Mouse (Mus musculus) midbrain, embryonic 13.5 days (tissue): ENCODE results near the gene Unc119. TPM values are rescaled to one million over a fixed set of nuclear protein-coding genes. Genes with fewer than 3 reads are reported as not detected.

Source experiments
- ATAC-seq: fragments of 200-750 bp; cut with Nextera tagmentation; 2 replicates; pipeline ENCODE4 v1.8.0; 2017; ENCODE audit warnings: mild to moderate bottlenecking, moderate TSS enrichment, moderate library complexity
- H3K27ac ChIP-seq: fragments of 300-500 bp; sonication (generic); 2 replicates; pipeline ENCODE4 v1.5.1; 2015; ENCODE audit warnings: inconsistent platforms, mild to moderate bottlenecking, moderate library complexity
- H3K27me3 ChIP-seq: fragments of 300-500 bp; sonication (generic); 2 replicates; pipeline ENCODE4 v1.6.1; 2015; ENCODE audit warnings: mild to moderate bottlenecking, inconsistent platforms
- H3K36me3 ChIP-seq: fragments of 300-500 bp; sonication (generic); 2 replicates; pipeline ENCODE4 v1.6.1; 2015; ENCODE audit warnings: mild to moderate bottlenecking, inconsistent platforms
- H3K4me1 ChIP-seq: fragments of 300-500 bp; sonication (generic); replicated peaks from 2 replicates; pipeline ENCODE4 v1.6.1; 2015; ENCODE audit warnings: inconsistent platforms
- H3K4me2 ChIP-seq: fragments of 300-500 bp; sonication (generic); replicated peaks from 2 replicates; pipeline ENCODE4 v1.6.1; 2015; ENCODE audit warnings: moderate library complexity, mild to moderate bottlenecking, inconsistent platforms
- H3K4me3 ChIP-seq: fragments of 300-500 bp; sonication (generic); replicated peaks from 2 replicates; pipeline ENCODE4 v1.5.1; 2015; ENCODE audit warnings: mild to moderate bottlenecking, inconsistent platforms
- H3K9ac ChIP-seq: fragments of 300-500 bp; sonication (generic); replicated peaks from 2 replicates; pipeline ENCODE4 v1.6.1; 2015; ENCODE audit warnings: mild to moderate bottlenecking, inconsistent platforms
- H3K9me3 ChIP-seq: fragments of 300-500 bp; sonication (generic); 2 replicates; pipeline ENCODE4 v1.6.1; 2016; ENCODE audit warnings: mild to moderate bottlenecking, inconsistent platforms
- WGBS: fragments of 180-500 bp; shearing (Covaris S2); methylation state at CpG from one replicate; pipeline ENCODE4 v1.1.7; 2015; 5-methylcytosine and 5-hydroxymethylcytosine counted together
- polyA plus RNA-seq: library from polyadenylated mRNA; unstranded; fragments of >200 nt; fragmentation: Nextera tagmentation; extraction: Ambion mirVana; gene quantifications from 2 replicates; pipeline ENCODE4 v1.2.1, GENCODE M21; 2015

Unc119 gene
- polyA plus RNA-seq, 1 experiment from 2014 or later = 75.4 TPM

- Histone ChIP-seq H3K4me3 (peak overlapping the region; percentile 27; the same call in 1 of the 2 replicates), H3K4me2 (peak overlapping the region; percentile 42), H3K9me3 (no peaks in the 10 kb centered on the region), H3K4me1 (no peaks in the 10 kb centered on the region; the same call in 1 of the 2 replicates), H3K27ac (no peak overlapping the region), H3K36me3 (no peaks in the 10 kb centered on the region), H3K27me3 (no peaks in the 10 kb centered on the region), H3K9ac (no peak overlapping the region)
- WGBS = 16% methylated on average over 13 of the region's 13 CpGs
- ATAC-seq = peak; percentile 72
Observed at GRCm38 (mm10) chr11:78360125-78360788, 17.0 kb downstream of the Unc119 start.

- H3K4me1 ChIP-seq = no peaks in the 10 kb centered on the region; the same call in 1 of the 2 replicates
- H3K27ac ChIP-seq = no peak overlapping the region
- no peaks in the 10 kb centered on the region for H3K9me3 ChIP-seq
- no peak overlapping the region for H3K4me3 ChIP-seq
- WGBS = 58% methylated on average over 2 of the region's 2 CpGs
- H3K36me3 ChIP-seq = no peaks in the 10 kb centered on the region
- peak; percentile 22 for ATAC-seq
- peak overlapping the region; percentile 42 for H3K4me2 ChIP-seq
- H3K27me3 ChIP-seq = no peaks in the 10 kb centered on the region
- H3K9ac ChIP-seq = no peak overlapping the region
Observed at GRCm38 (mm10) chr11:78360789-78361131, 17.5 kb downstream of the Unc119 start.

- no peak overlapping the region for H3K4me2 ChIP-seq
- H3K27me3 ChIP-seq = no peaks in the 10 kb centered on the region
- H3K36me3 ChIP-seq = no peaks in the 10 kb centered on the region
- WGBS = 89% methylated on average over 13 of the region's 13 CpGs
- ATAC-seq = no peak
- H3K9ac ChIP-seq = no peak overlapping the region
- no peaks in the 10 kb centered on the region for H3K9me3 ChIP-seq
- H3K4me3 ChIP-seq = no peak overlapping the region
- H3K4me1 ChIP-seq = no peaks in the 10 kb centered on the region; the same call in 1 of the 2 replicates
- no peak overlapping the region for H3K27ac ChIP-seq
Observed at GRCm38 (mm10) chr11:78363309-78364007, 20.2 kb downstream of the Unc119 start.

GRCm38 (mm10) chr11:78364103-78364502 lies 20.8 kb downstream of the Unc119 start:
- H3K27ac ChIP-seq = no peak overlapping the region
- H3K4me1 ChIP-seq = no peaks in the 10 kb centered on the region; the same call in 1 of the 2 replicates
- no peak overlapping the region for H3K9ac ChIP-seq
- H3K27me3 ChIP-seq = no peaks in the 10 kb centered on the region
- no peak overlapping the region for H3K4me2 ChIP-seq
- H3K36me3 ChIP-seq = no peaks in the 10 kb centered on the region
- H3K9me3 ChIP-seq = no peaks in the 10 kb centered on the region
- 55% methylated on average over 8 of the region's 8 CpGs for WGBS
- ATAC-seq = no peak
- no peak overlapping the region for H3K4me3 ChIP-seq

GRCm38 (mm10) chr11:78367456-78368225 lies 24.4 kb downstream of the Unc119 start:
- H3K4me2 ChIP-seq = no peak overlapping the region
- no peaks in the 10 kb centered on the region for H3K9me3 ChIP-seq
- WGBS = 88% methylated on average over 15 of the region's 15 CpGs
- no peak overlapping the region for H3K9ac ChIP-seq
- no peak overlapping the region for H3K4me3 ChIP-seq
- no peak for ATAC-seq
- H3K27me3 ChIP-seq = no peaks in the 10 kb centered on the region
- H3K4me1 ChIP-seq = peaks cover 4% of the 10 kb centered on the region
- no peak overlapping the region for H3K27ac ChIP-seq
- no peaks in the 10 kb centered on the region for H3K36me3 ChIP-seq

- peaks cover 6% of the 10 kb centered on the region for H3K4me1 ChIP-seq
- no peaks in the 10 kb centered on the region for H3K9me3 ChIP-seq
- no peak overlapping the region for H3K27ac ChIP-seq
- H3K4me3 ChIP-seq = no peak overlapping the region
- H3K9ac ChIP-seq = no peak overlapping the region
- no peak overlapping the region for H3K4me2 ChIP-seq
- no peak for ATAC-seq
- no peaks in the 10 kb centered on the region for H3K36me3 ChIP-seq
- 63% methylated on average over 1 of the region's 1 CpGs for WGBS
- no peaks in the 10 kb centered on the region for H3K27me3 ChIP-seq
Observed at GRCm38 (mm10) chr11:78370389-78370788, 27.1 kb downstream of the Unc119 start.

GRCm38 (mm10) chr11:78371711-78372110 lies 28.4 kb downstream of the Unc119 start:
- H3K36me3 ChIP-seq = no peaks in the 10 kb centered on the region
- H3K4me1 ChIP-seq = peaks cover 6% of the 10 kb centered on the region
- no peak overlapping the region for H3K4me2 ChIP-seq
- no peak overlapping the region for H3K9ac ChIP-seq
- no peak for ATAC-seq
- no peak overlapping the region for H3K4me3 ChIP-seq
- H3K27ac ChIP-seq = no peak overlapping the region
- no peaks in the 10 kb centered on the region for H3K27me3 ChIP-seq
- H3K9me3 ChIP-seq = no peaks in the 10 kb centered on the region
- WGBS = 89% methylated on average over 11 of the region's 11 CpGs

GRCm38 (mm10) chr11:78372166-78372565 lies 28.9 kb downstream of the Unc119 start:
- H3K4me1 ChIP-seq = peaks cover 6% of the 10 kb centered on the region
- no peak overlapping the region for H3K27ac ChIP-seq
- H3K4me3 ChIP-seq = no peak overlapping the region
- no peaks in the 10 kb centered on the region for H3K36me3 ChIP-seq
- H3K27me3 ChIP-seq = no peaks in the 10 kb centered on the region
- no peak overlapping the region for H3K4me2 ChIP-seq
- WGBS = 87% methylated on average over 3 of the region's 3 CpGs
- no peak for ATAC-seq
- H3K9me3 ChIP-seq = no peaks in the 10 kb centered on the region
- no peak overlapping the region for H3K9ac ChIP-seq

- H3K9me3 ChIP-seq = no peaks in the 10 kb centered on the region
- H3K36me3 ChIP-seq = no peaks in the 10 kb centered on the region
- H3K27ac ChIP-seq = peak overlapping the region; percentile 55; the same call in 1 of the 2 replicates
- ATAC-seq = no peak
- H3K4me1 ChIP-seq = peaks cover 6% of the 10 kb centered on the region
- no peak overlapping the region for H3K4me2 ChIP-seq
- no peak overlapping the region for H3K9ac ChIP-seq
- no peak overlapping the region for H3K4me3 ChIP-seq
- WGBS = 44% methylated on average over 7 of the region's 7 CpGs
- H3K27me3 ChIP-seq = no peaks in the 10 kb centered on the region
Observed at GRCm38 (mm10) chr11:78372610-78373009, 29.3 kb downstream of the Unc119 start.

GRCm38 (mm10) chr11:78374147-78374546 lies 30.9 kb downstream of the Unc119 start:
- Histone ChIP-seq H3K27ac (no peak overlapping the region), H3K27me3 (no peaks in the 10 kb centered on the region), H3K4me3 (no peak overlapping the region), H3K9me3 (no peaks in the 10 kb centered on the region), H3K9ac (no peak overlapping the region), H3K36me3 (no peaks in the 10 kb centered on the region), H3K4me2 (no peak overlapping the region), H3K4me1 (peaks cover 6% of the 10 kb centered on the region)
- 81% methylated on average over 8 of the region's 8 CpGs for WGBS
- ATAC-seq = no peak

- ATAC-seq = no peak
- Histone ChIP-seq H3K4me2 (no peak overlapping the region), H3K27me3 (no peaks in the 10 kb centered on the region), H3K9ac (no peak overlapping the region), H3K27ac (no peak overlapping the region), H3K9me3 (no peaks in the 10 kb centered on the region), H3K4me1 (peaks cover 2% of the 10 kb centered on the region), H3K4me3 (no peak overlapping the region), H3K36me3 (no peaks in the 10 kb centered on the region)
- WGBS = 50% methylated on average over 10 of the region's 12 CpGs
Observed at GRCm38 (mm10) chr11:78377549-78378159, 34.4 kb downstream of the Unc119 start.

- no peak overlapping the region for H3K9ac ChIP-seq
- no peak overlapping the region for H3K27ac ChIP-seq
- WGBS = 85% methylated on average over 4 of the region's 4 CpGs
- no peak overlapping the region for H3K4me3 ChIP-seq
- H3K9me3 ChIP-seq = no peaks in the 10 kb centered on the region
- H3K27me3 ChIP-seq = no peaks in the 10 kb centered on the region
- no peaks in the 10 kb centered on the region for H3K4me1 ChIP-seq
- ATAC-seq = no peak
- H3K36me3 ChIP-seq = no peaks in the 10 kb centered on the region
- no peak overlapping the region for H3K4me2 ChIP-seq
Observed at GRCm38 (mm10) chr11:78380351-78380750, 37.1 kb downstream of the Unc119 start.
